Mouse (Mus musculus) E14TG2a.4 (cell line): Measurements from ENCODE around the gene Btbd8.
A peak's percentile ranks its signal among the peaks of the same experiment; 100 is the strongest.

Source experiments
- H3K27me3 ChIP-seq: 2 replicates; pipeline ENCODE4 v1.6.1; 2014; ENCODE audit warnings: low read length, control low read depth; ENCODE audit not compliant: insufficient read depth
- H3K36me3 ChIP-seq: 2 replicates; pipeline ENCODE4 v1.6.1; 2014; ENCODE audit warnings: low read length, control low read depth; ENCODE audit not compliant: insufficient read depth
- H3K4me1 ChIP-seq: replicated peaks from 2 replicates; pipeline ENCODE4 v1.6.1; 2014; ENCODE audit warnings: low read depth, low read length, control low read depth
- H3K4me3 ChIP-seq: replicated peaks from 2 replicates; pipeline ENCODE4 v1.5.1; 2014; ENCODE audit warnings: mild to moderate bottlenecking, low read length
- H3K9me3 ChIP-seq: 2 replicates; pipeline ENCODE4 v1.6.1; 2014; ENCODE audit warnings: low read length, control low read depth
- CTCF ChIP-seq: conservative IDR thresholded peaks from 2 replicates; pipeline ENCODE4 v1.5.1; 2014; ENCODE audit warnings: low read length
- NANOG ChIP-seq: IDR thresholded peaks from 2 replicates; pipeline ENCODE4 v1.6.1; 2014; ENCODE audit warnings: borderline replicate concordance, low read length, mixed read lengths
- POU5F1 ChIP-seq: IDR thresholded peaks from 2 replicates; pipeline ENCODE4 v1.6.1; 2014; ENCODE audit warnings: low read length, borderline replicate concordance

Btbd8 gene

DNA sequence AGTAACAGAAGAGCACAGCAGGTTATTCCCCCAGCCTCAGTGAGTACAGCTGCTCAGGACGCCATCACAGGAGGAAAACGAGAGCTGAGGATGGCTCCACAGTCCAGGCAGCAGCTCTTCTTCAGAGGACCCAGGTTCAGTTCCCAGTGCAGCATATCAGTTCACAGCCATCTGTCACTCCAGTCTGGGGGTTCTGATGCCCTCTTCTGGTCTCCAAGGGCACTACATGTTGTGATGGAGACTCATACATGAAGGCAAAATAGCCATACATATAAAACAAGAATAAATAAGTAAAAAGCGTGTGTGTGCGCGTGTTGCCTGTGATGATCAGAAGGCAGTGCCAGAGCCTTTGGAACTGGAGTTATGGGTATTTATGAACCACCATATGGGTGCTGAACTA lies 57.0 kb downstream of the Btbd8 start:
- Histone ChIP-seq H3K36me3 (no peaks in the 10 kb centered on the region), H3K4me1 (peaks cover 3% of the 10 kb centered on the region; the same call in 1 of the 2 replicates), H3K27me3 (no peaks in the 10 kb centered on the region), H3K4me3 (no peak overlapping the region), H3K9me3 (no peaks in the 10 kb centered on the region)
- TF ChIP-seq CTCF: peak; percentile 55
- no peak for TF ChIP-seq POU5F1
- no peak for TF ChIP-seq NANOG

DNA sequence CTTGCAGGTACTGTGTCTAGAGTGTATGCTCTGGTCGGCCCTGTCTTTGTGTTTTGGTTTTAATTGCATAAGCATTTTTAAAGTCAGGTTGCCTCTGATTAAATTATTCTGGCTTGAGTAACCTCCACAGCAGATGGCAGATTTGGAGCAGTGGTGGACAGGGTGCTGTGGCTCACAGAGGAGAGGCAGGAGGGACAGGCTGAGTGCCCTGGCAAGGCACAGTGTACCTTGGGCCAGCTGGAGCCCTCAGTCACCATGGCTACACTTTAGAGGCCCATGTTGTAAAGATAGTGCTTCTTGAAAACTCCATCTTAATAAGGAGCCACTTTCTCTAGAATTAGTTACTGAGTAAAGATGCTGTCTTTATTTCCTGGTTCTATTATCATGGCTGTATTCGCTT lies 58.2 kb downstream of the Btbd8 start:
- peaks cover under 1% of the 10 kb centered on the region; the same call in 1 of the 2 replicates for H3K4me1 ChIP-seq
- H3K9me3 ChIP-seq: no peaks in the 10 kb centered on the region
- no peak for TF ChIP-seq CTCF
- no peak for TF ChIP-seq NANOG
- no peak for TF ChIP-seq POU5F1
- no peaks in the 10 kb centered on the region for H3K36me3 ChIP-seq
- no peaks in the 10 kb centered on the region for H3K27me3 ChIP-seq
- no peak overlapping the region for H3K4me3 ChIP-seq

DNA sequence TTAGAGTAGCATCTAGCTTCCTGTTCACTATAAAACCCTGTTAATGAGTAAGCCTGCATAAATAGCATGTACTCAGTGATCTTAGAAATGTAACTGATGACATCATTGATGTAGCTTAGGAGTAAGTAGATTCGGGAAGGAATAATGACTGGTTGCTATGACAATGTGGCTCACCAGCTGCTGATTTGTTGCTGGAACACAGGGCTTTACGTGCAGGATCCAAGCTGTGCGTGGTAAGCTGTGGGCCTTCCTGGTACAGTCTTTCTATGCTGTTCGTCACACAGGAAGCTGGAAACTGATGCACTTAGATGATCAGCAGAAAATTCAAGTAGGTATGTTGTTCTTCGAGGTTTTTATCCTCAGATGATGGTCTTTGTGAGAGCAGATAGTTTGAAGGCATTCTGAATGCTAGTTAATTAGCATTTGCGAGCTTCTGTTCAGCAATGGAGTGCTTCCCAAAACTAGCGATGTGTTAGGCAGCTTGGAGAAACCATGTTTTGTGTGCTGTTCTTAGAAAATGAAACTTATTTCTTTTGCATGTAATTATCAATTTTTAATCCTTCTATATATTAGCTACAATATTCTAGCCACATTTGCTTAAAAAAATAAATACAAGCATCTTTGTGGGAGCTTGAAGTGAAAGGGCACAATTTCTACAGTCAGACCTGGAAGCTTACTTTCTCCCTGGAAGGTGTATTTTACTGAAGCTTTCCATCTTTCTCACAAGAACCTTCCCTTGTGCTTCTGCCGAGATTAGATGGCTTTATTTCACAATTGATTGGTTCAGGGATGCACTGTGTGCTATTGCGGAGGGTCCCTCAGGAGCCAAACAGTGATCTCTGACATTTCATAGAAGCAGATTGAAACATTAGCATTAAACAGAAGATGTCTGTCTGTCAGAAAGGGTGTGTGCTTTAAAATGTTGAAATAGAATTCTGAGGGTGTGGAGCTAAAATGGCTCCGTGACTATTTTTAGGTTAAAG lies 60.0 kb downstream of the Btbd8 start:
- H3K4me1 ChIP-seq: no peaks in the 10 kb centered on the region
- H3K9me3 ChIP-seq: no peaks in the 10 kb centered on the region
- TF ChIP-seq CTCF: no peak
- no peaks in the 10 kb centered on the region for H3K36me3 ChIP-seq
- no peaks in the 10 kb centered on the region for H3K27me3 ChIP-seq
- no peak overlapping the region for H3K4me3 ChIP-seq

DNA sequence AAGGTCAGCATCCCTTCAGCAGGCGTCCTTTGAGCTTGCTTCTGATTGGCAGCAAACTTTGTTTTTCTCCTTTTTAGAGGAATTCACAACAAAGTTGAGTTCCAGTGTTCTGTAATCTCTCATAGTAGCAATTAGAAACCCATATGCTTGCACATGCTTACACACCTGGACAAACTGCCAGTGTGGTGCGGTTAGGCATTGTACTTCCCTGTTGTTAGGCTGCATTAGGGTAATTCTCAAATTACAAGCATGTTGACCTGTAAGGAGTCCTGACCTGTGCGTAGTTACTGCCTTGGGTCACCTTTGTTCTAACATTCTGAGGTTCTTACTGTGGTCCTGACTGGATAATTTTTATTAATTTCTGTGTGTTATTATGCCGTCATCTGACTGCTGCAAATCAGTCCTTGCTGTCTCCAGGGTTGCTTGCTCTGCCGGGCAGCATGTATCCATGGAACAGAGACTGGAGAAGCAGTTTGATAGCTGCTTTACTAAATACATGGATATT lies 61.1 kb downstream of the Btbd8 start:
- Histone ChIP-seq H3K4me3 (no peak overlapping the region), H3K27me3 (no peaks in the 10 kb centered on the region)
- no peak for TF ChIP-seq CTCF
- TF ChIP-seq POU5F1: no peak
- TF ChIP-seq NANOG: no peak

DNA sequence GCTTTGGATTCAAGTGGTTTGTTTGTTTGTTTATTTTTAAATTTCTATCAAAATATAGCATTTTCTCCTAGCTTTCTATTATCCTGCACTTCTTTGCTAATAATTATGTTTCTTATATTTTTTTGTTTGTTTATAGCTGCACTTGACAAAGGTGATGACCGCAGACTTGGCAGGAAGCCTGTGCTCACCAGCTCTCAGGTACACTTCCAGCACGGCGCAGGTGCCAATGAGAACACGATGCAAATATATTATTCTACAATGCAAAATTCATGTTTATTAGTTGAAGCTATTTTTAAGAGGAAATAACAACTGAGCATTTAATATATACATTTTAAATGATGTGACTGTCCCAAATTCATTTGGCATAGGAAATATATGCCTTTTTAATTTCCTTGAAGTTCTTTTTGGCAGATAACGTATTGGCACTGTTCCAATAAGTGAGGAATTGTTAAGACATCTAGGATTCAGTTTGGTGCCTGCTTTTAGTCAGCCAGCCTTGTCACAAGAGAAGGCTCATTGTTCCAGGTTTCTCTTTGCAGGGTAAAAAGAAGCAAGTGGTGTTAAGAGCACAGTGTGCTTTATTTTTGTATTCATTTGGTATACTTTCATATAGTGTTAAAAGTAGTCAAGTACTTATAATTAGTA lies 62.2 kb downstream of the Btbd8 start:
- no peaks in the 10 kb centered on the region for H3K9me3 ChIP-seq
- TF ChIP-seq POU5F1: no peak
- TF ChIP-seq CTCF: no peak
- TF ChIP-seq NANOG: no peak
- H3K4me3 ChIP-seq: no peak overlapping the region
- no peaks in the 10 kb centered on the region for H3K4me1 ChIP-seq
- no peaks in the 10 kb centered on the region for H3K36me3 ChIP-seq
- H3K27me3 ChIP-seq: no peaks in the 10 kb centered on the region

More for the DNA sequence above, 61.1 kb downstream of the Btbd8 start:
- H3K4me1 ChIP-seq: no peaks in the 10 kb centered on the region
- no peaks in the 10 kb centered on the region for H3K9me3 ChIP-seq
- no peaks in the 10 kb centered on the region for H3K36me3 ChIP-seq

DNA sequence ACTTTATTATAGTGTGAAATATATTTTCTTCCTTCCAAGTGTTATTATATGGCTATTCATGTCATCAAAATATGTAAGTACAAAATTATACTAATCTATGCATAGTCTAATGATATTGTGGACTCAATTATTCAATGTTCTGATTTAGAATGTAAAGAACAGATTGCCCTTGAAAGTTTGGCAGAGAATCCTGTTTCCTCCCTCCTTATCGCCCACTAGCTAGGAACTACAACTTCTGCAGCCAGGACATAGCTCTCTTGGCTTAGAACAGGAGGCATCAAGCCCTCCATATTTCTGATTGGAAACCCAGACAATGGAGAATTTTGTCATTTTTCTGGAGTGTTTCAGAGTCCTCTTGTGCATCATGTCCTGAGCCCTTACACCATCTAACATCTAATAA lies 62.9 kb downstream of the Btbd8 start:
- H3K4me1 ChIP-seq: no peaks in the 10 kb centered on the region
- no peak for TF ChIP-seq NANOG
- TF ChIP-seq POU5F1: no peak
- no peak for TF ChIP-seq CTCF
- H3K4me3 ChIP-seq: no peak overlapping the region
- H3K9me3 ChIP-seq: no peaks in the 10 kb centered on the region
- H3K27me3 ChIP-seq: no peaks in the 10 kb centered on the region
- H3K36me3 ChIP-seq: no peaks in the 10 kb centered on the region

DNA sequence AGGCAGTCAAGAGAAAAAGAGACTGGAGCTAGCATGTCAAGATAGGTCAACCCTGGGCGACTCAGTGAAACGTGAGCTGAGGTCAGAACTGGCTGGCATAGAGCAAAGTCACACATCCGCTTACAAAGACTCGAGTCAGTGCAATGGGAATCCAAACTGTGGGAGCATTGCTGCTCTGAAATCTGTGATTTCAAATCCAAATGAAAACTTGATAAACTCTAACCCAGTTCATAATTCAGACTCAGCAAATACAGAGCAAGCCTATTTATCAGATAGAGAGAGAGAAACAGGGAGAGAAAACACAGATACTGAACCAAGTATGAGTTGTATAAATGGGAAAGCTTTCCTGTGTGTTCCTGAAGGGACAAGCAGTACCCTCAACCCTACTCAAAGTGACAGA lies 69.5 kb downstream of the Btbd8 start, which contains the start of gene Gm42669:
TSS of gene Gm42669 (plus strand) at position 301 of the 400 bp plus-strand sequence.
- H3K9me3 ChIP-seq: no peaks in the 10 kb centered on the region
- H3K4me3 ChIP-seq: no peak within 1 kb of the TSS
- TF ChIP-seq NANOG (no peak), POU5F1 (no peak), CTCF (no peak)
- no peaks in the 10 kb centered on the region for H3K4me1 ChIP-seq
- H3K27me3 ChIP-seq: no peaks in the 10 kb centered on the region
- no peaks in the 10 kb centered on the region for H3K36me3 ChIP-seq

DNA sequence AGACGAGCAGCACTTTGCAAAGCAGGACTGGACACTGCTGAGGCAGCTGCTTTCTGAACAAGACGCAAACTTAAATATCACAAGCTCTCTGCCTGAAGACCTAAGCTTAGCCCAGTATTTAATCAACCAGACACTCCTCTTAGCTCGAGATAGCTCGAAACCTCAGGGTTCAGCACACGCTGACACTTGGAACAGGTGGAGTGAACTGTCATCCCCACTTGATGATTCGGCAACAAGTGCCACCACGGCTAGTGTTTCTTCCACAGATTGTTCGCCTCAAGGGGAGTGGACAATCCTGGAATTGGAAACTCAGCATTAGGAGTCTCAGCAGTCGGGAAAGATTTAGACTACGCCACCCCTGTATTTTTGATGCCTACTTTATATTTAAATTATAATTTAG lies 72.7 kb downstream of the Btbd8 start:
- Histone ChIP-seq H3K4me1 (no peaks in the 10 kb centered on the region), H3K9me3 (no peaks in the 10 kb centered on the region), H3K27me3 (no peaks in the 10 kb centered on the region), H3K36me3 (no peaks in the 10 kb centered on the region), H3K4me3 (no peak overlapping the region)
- TF ChIP-seq CTCF: no peak
- no peak for TF ChIP-seq NANOG
- TF ChIP-seq POU5F1: no peak
